ENCODE assay signal across 8 mouse cellular contexts in genomic region chr10:80931695-80932094, GRCm38 (mm10). TPM values are rescaled to one million over a fixed set of nuclear protein-coding genes. Genes with fewer than 3 reads are reported as not detected.
A peak's percentile ranks its signal among the peaks of the same experiment; 100 is the strongest.
DNase-seq lines count a peak whose midpoint lies in the region; ATAC-seq and TF ChIP-seq lines count a peak whose summit lies in the region.

No protein-coding gene starts in this region.

- TF ChIP-seq CTCF in E14TG2a.4 (conservative IDR thresholded peaks at IDR 0.05; ENCODE audit: low read length): no peak
- TF ChIP-seq CTCF in embryonic fibroblast, embryonic 13.5 days (IDR thresholded peaks at IDR 0.05; ENCODE audit: borderline replicate concordance, insufficient read depth, low read length): no peak

- peak overlapping the region; percentile 97 for H3K9ac ChIP-seq in heart, embryonic 13.5 days
- no peak overlapping the region for H3K9ac ChIP-seq in liver, embryonic 15.5 days

- peaks cover 3% of the 10 kb centered on the region; the same call in 1 of the 2 replicates for H3K36me3 ChIP-seq in heart, embryonic 13.5 days
- H3K36me3 ChIP-seq in E14TG2a.4 (ENCODE audit: insufficient read depth, low read length): peaks cover 8% of the 10 kb centered on the region
- no peaks in the 10 kb centered on the region for H3K36me3 ChIP-seq in liver, embryonic 15.5 days (replicated peaks)

- no peak for DNase-seq in heart, adult 8-10 months (ENCODE audit: low spot score)
- no peak for DNase-seq in urinary bladder, postnatal 4 days (ENCODE audit: low spot score in 2 of 2)
- DNase-seq in urinary bladder, postnatal 14 days (ENCODE audit: low spot score): no peak
- no peak for DNase-seq in ovary, adult 18-20 months (ENCODE audit: low spot score)

- no peak for ATAC-seq in heart, embryonic 13.5 days (ENCODE audit: extremely low read depth, insufficient number of reproducible peaks, low FRiP score, low TSS enrichment)
- ATAC-seq in liver, embryonic 15.5 days (ENCODE audit: insufficient read depth): no peak

- H3K27me3 ChIP-seq in heart, embryonic 13.5 days (replicated peaks): peaks cover 25% of the 10 kb centered on the region
- H3K27me3 ChIP-seq in E14TG2a.4 (ENCODE audit: insufficient read depth, low read length): peaks cover 53% of the 10 kb centered on the region
- peaks cover 84% of the 10 kb centered on the region for H3K27me3 ChIP-seq in liver, embryonic 15.5 days

- H3K9me3 ChIP-seq in heart, embryonic 13.5 days: no peaks in the 10 kb centered on the region
- H3K9me3 ChIP-seq in E14TG2a.4 (ENCODE audit: low read length): no peaks in the 10 kb centered on the region
- no peaks in the 10 kb centered on the region for H3K9me3 ChIP-seq in liver, embryonic 15.5 days (replicated peaks)

- peak overlapping the region; percentile 82; the same call in 1 of the 2 replicates for H3K27ac ChIP-seq in heart, embryonic 13.5 days (replicated peaks)
- peak overlapping the region; percentile 82 for H3K27ac ChIP-seq in embryonic fibroblast, embryonic 13.5 days (ENCODE audit: insufficient read depth, low read length)
- no peak overlapping the region for H3K27ac ChIP-seq in liver, embryonic 15.5 days (replicated peaks)

- TF ChIP-seq POLR2A in embryonic fibroblast, embryonic 13.5 days (IDR thresholded peaks at IDR 0.05; ENCODE audit: low read depth, low read length): peak; percentile 13; the same call in 1 of the 2 replicates

- peak overlapping the region; percentile 88 for H3K4me3 ChIP-seq in heart, embryonic 13.5 days
- H3K4me3 ChIP-seq in E14TG2a.4 (replicated peaks; ENCODE audit: low read length): peak overlapping the region; percentile 90
- peak overlapping the region; percentile 73 for H3K4me3 ChIP-seq in embryonic fibroblast, embryonic 13.5 days (ENCODE audit: insufficient read depth, low read length)
- H3K4me3 ChIP-seq in liver, embryonic 15.5 days (replicated peaks): peak overlapping the region; percentile 46

- H3K4me1 ChIP-seq in heart, embryonic 13.5 days: peaks cover 71% of the 10 kb centered on the region
- H3K4me1 ChIP-seq in E14TG2a.4 (replicated peaks; ENCODE audit: low read depth, low read length): peaks cover 92% of the 10 kb centered on the region
- H3K4me1 ChIP-seq in embryonic fibroblast, embryonic 13.5 days (ENCODE audit: control insufficient read depth, insufficient read depth, low read length): peaks cover 7% of the 10 kb centered on the region
- H3K4me1 ChIP-seq in liver, embryonic 15.5 days (replicated peaks): peaks cover 76% of the 10 kb centered on the region

- WGBS in heart, embryonic 13.5 days: 5% methylated on average over 26 of the region's 26 CpGs
- WGBS in liver, embryonic 15.5 days (ENCODE audit: insufficient replicate concordance): 5% methylated on average over 26 of the region's 26 CpGs

- peak overlapping the region; percentile 78 for H3K4me2 ChIP-seq in heart, embryonic 13.5 days
- H3K4me2 ChIP-seq in liver, embryonic 15.5 days: peak overlapping the region; percentile 93

RNA-seq across cellular contexts. Expression of gene Gadd45b, which starts 1.8 kb away (rescaled TPM):
- polyA plus RNA-seq in heart, embryonic 13.5 days (2015; fragmentation: Nextera tagmentation; extraction: Ambion mirVana): 29.2 and 33.9 TPM in 2 replicates
- 10 to 100 TPM in 2 of 4 experiments, 1 to 10 TPM in 2; 5.0 to 18.1 (median 12.0) TPM for total RNA-seq in heart, adult 8-10 months (2022)
- polyA plus RNA-seq in embryonic fibroblast, embryonic 13.5 days (2011; ENCODE audit: insufficient read length, low read depth, missing spikeins): 38.3 and 45.7 TPM in 2 replicates
- 3.8 and 4.0 TPM in 2 replicates for polyA plus RNA-seq in liver, embryonic 15.5 days (2015; fragmentation: Nextera tagmentation; extraction: Ambion mirVana)

RNA-seq across cellular contexts. Expression of gene Lmnb2, which starts 13.7 kb away (rescaled TPM):
- 24.8 and 26.7 TPM in 2 replicates for polyA plus RNA-seq in heart, embryonic 13.5 days (2015; fragmentation: Nextera tagmentation; extraction: Ambion mirVana)
- total RNA-seq in heart, adult 8-10 months (2022): 1 to 10 TPM; 3.5 to 6.3 (median 4.8) TPM
- polyA plus RNA-seq in embryonic fibroblast, embryonic 13.5 days (2011; ENCODE audit: insufficient read length, low read depth, missing spikeins): 14.1 and 14.7 TPM in 2 replicates
- 11.0 and 12.4 TPM in 2 replicates for polyA plus RNA-seq in liver, embryonic 15.5 days (2015; fragmentation: Nextera tagmentation; extraction: Ambion mirVana)

RNA-seq across cellular contexts. Expression of gene Timm13, which starts 30.9 kb away (rescaled TPM):
- 285 and 314 TPM in 2 replicates for polyA plus RNA-seq in heart, embryonic 13.5 days (2015; fragmentation: Nextera tagmentation; extraction: Ambion mirVana)
- total RNA-seq in heart, adult 8-10 months (2022): 100 to 1,000 TPM; 117 to 135 (median 123) TPM
- 75.8 and 89.2 TPM in 2 replicates for polyA plus RNA-seq in embryonic fibroblast, embryonic 13.5 days (2011; ENCODE audit: insufficient read length, low read depth, missing spikeins)
- polyA plus RNA-seq in liver, embryonic 15.5 days (2015; fragmentation: Nextera tagmentation; extraction: Ambion mirVana): 163 and 165 TPM in 2 replicates
